In genomic region chr2:79646237-79646688, GRCm38 (mm10) we compare ENCODE assay signal across 7 mouse cellular contexts. TPM values are rescaled to one million over a fixed set of nuclear protein-coding genes. Genes with fewer than 3 reads are reported as not detected.
DNase-seq lines count a peak whose midpoint lies in the region; ATAC-seq and TF ChIP-seq lines count a peak whose summit lies in the region.

No protein-coding gene starts in this region.

- H3K4me3 ChIP-seq in cortical plate, adult 2 months (ENCODE audit: insufficient read depth, low read length): no peak overlapping the region
- H3K4me3 ChIP-seq in neural tube, embryonic 11.5 days (ENCODE audit: low read depth, low read length): no peak overlapping the region

- TF ChIP-seq POLR2A in cortical plate, adult 2 months (IDR thresholded peaks at IDR 0.05; ENCODE audit: extremely low read depth, insufficient read depth, low read length): no peak

- ATAC-seq in neural tube, embryonic 11.5 days (ENCODE audit: insufficient read depth, low FRiP score, low TSS enrichment): no peak

- H3K9me3 ChIP-seq in neural tube, embryonic 11.5 days (ENCODE audit: control insufficient read depth, low read length): no peaks in the 10 kb centered on the region

- whole genome bisulfite sequencing in neural tube, embryonic 11.5 days: 52% methylated on average over 4 of the region's 4 CpGs

- no peaks in the 10 kb centered on the region; the same call in 1 of the 2 replicates for H3K4me1 ChIP-seq in cortical plate, adult 2 months (ENCODE audit: control insufficient read depth, insufficient read depth, low read length)
- no peaks in the 10 kb centered on the region for H3K4me1 ChIP-seq in neural tube, embryonic 11.5 days (ENCODE audit: control insufficient read depth, insufficient read depth, low read length)

- no peak overlapping the region for H3K27ac ChIP-seq in cortical plate, adult 2 months (ENCODE audit: insufficient read depth, low read length)
- no peak overlapping the region for H3K27ac ChIP-seq in neural tube, embryonic 11.5 days (ENCODE audit: low read depth, low read length)

- no peaks in the 10 kb centered on the region; the same call in 1 of the 2 replicates for H3K36me3 ChIP-seq in neural tube, embryonic 11.5 days (ENCODE audit: control insufficient read depth, insufficient read depth, low read length)

- peak; percentile 12 for DNase-seq in ovary, postnatal 10 days (ENCODE audit: low spot score)
- no peak for DNase-seq in ovary, adult 18-20 months (ENCODE audit: low spot score)
- DNase-seq in T-cell, adult 2 months (ENCODE audit: low spot score): peak; percentile 56
- DNase-seq in induced T-regulatory cell, adult 2 months (ENCODE audit: low read depth): peak; percentile 81
- DNase-seq in left cerebral cortex, postnatal 4 days: peak; percentile 33
- peak; percentile 32 for DNase-seq in neural tube, embryonic 11.5 days (ENCODE audit: low spot score)

- peak; percentile 46; the same call in 1 of the 2 replicates for TF ChIP-seq CTCF in cortical plate, adult 2 months (IDR thresholded peaks at IDR 0.05; ENCODE audit: extremely low read depth, insufficient read depth, low read length)

- no peak overlapping the region for H3K4me2 ChIP-seq in neural tube, embryonic 11.5 days (ENCODE audit: low read depth)

- intact Hi-C loops in left cerebral cortex, postnatal 4 days (cut with DNase I): no loop called here

- no peaks in the 10 kb centered on the region for H3K27me3 ChIP-seq in neural tube, embryonic 11.5 days (ENCODE audit: control insufficient read depth, insufficient read depth, low read length)

- no peak overlapping the region for H3K9ac ChIP-seq in neural tube, embryonic 11.5 days (ENCODE audit: low read length)

RNA-seq across cellular contexts. Expression of gene Itprid2, which starts 11.1 kb away (rescaled TPM):
- polyA plus RNA-seq in cortical plate, adult 2 months (2012; rRNA removed): 13.9 and 14.4 TPM in 2 replicates
- total RNA-seq in left cerebral cortex, postnatal 4 days (2021): 10 to 100 TPM; 18.0 to 19.8 TPM
- 10.0 and 12.2 TPM in 2 replicates for polyA plus RNA-seq in neural tube, embryonic 11.5 days (2014; fragmentation: Nextera tagmentation; extraction: Ambion mirVana)
